Mouse (Mus musculus) left cerebral cortex, adult 8-10 months (tissue): Measurements from ENCODE around the gene Cacna1e. TPM values are rescaled to one million over a fixed set of nuclear protein-coding genes. Genes with fewer than 3 reads are reported as not detected.
A peak's percentile ranks its signal among the peaks of the same experiment; 100 is the strongest.

Source experiments
- DNase-seq, 2 experiments: peaks; one replicate each; pipeline ENCODE4 v3.0.0; 2022; ENCODE audit warnings: low spot score in 2 of 2
- total RNA-seq, 4 experiments: library from RNA; stranded (reverse); gene quantifications; 2 replicates each; pipeline ENCODE4 v1.2.4; 2022

Cacna1e gene
- total RNA-seq, 4 experiments from 2014 or later, result 127 to 161 (median 141) TPM

DNA sequence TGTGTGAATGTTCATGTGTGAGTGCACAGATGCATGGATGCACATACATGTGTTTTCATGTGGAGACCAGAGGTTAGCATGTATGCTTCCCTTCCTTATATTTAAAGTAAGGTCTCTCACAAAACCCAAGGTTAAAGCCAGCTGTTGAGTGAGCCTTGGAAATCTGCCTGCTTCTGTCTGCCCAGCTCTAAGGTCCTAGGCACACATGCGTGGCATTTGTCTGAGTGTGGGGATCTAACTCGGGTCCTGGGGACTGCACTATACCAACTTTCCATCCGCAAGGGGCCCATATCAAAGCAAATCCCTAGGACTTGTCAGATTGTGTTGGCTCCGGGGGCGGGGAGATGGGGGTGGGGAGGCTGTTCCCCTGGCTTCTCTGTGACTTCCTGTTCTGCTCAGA lies 96.9 kb downstream of the Cacna1e start:
- no peak for DNase-seq

GRCm38 (mm10) chr1:154786243-154786669 lies 98.0 kb downstream of the Cacna1e start:
- DNase-seq, result peak; percentile 60 to 66

GRCm38 (mm10) chr1:154784862-154785261 lies 99.4 kb downstream of the Cacna1e start:
- DNase-seq, result no peak

GRCm38 (mm10) chr1:154783521-154783920 lies 100.8 kb downstream of the Cacna1e start:
- DNase-seq, result no peak

DNA sequence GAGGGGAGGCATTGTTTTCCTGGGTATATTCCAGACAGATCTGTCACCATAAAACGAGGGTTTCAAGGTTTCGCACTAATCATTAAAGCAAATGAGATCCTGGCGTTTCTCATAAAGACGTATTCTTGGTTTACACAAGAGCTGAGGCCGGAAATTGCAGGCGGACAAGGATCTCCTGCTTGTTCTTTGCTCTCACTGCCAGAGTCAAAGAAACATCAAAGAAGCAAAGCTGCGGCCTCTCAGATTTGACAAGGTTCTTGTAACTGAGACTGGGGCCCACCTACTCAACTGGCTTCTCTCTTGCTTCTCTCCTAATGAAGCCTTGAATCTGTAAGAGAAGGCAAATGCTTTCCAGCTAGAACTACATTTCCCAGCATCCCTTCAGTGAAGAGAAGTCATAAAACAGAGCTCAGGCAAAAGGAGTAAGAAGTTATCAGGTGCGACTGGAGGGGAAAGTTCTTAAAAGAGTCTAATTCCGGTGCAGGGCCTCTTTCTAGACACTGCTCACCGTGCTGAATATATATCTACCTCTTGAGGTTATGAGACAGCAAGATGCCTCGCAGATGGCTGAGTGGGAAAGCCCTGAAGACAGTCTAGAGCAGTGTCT lies 104.3 kb downstream of the Cacna1e start:
- no peak for DNase-seq

DNA sequence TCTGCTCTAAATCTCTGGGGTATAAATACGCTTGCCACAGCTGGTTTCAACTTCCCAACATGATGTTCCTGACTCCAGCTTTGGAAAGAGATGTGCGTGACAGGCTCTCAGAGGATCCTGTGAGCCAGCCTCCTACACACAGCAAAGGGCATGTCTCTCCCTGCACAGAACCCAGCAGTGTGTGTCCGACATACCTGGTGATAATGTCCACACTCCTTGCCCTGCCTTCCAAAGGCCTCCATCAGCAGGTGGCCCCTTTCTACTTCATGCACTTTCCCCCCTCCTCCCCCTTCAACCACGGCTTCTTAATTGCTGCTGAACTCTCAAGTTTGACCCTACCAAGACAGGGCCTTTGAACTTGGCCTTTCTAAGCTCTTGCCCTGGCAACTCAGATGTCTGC lies 108.0 kb downstream of the Cacna1e start:
- DNase-seq, result no peak

- DNase-seq, result no peak
Measured at GRCm38 (mm10) chr1:154774468-154774867, 109.8 kb downstream of the Cacna1e start.

DNA sequence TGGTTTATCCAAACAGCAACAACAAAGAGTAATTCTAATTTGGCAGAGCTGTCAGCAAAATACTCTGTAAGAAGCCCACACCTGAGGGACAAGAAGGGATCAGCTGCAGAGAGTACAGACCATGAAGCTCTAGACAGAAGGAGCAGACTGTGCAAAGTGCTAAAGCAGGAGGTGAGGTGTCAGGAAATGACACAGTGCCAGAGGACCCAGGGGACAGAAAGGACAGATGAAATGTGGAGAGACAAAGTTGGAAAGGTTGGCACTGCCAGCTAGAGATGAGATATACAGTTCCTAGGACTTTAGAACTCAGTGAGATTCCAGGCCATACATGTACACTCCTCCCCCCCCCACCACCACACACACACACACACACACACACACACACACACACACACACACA lies 113.2 kb downstream of the Cacna1e start:
- no peak for DNase-seq

GRCm38 (mm10) chr1:154770542-154770941 lies 113.8 kb downstream of the Cacna1e start:
- no peak for DNase-seq

- DNase-seq, result no peak
Measured at GRCm38 (mm10) chr1:154763132-154763531, 121.2 kb downstream of the Cacna1e start.

GRCm38 (mm10) chr1:154752081-154752480 lies 132.2 kb downstream of the Cacna1e start:
- DNase-seq, result no peak

DNA sequence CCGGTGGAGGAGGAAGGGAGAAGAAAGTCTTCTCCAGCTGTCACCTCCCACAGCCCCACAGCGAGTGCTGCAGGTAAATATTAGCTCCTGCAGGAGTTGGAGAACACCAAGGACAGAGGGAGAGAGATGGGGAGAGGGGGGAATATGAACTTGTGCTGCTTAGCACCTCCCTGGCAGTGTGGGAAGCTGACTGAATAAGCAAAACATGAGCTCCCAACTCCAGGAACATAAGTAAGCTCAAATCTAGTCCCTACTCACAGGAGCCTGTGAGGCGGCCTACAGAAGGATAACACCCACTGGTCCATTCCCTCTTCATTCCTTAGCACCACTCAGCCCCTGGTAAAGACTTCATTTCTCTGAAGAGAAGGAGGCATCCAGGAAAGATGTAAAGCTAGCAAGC lies 135.8 kb downstream of the Cacna1e start:
- no peak for DNase-seq

GRCm38 (mm10) chr1:154745241-154745640 lies 139.1 kb downstream of the Cacna1e start:
- no peak for DNase-seq

DNA sequence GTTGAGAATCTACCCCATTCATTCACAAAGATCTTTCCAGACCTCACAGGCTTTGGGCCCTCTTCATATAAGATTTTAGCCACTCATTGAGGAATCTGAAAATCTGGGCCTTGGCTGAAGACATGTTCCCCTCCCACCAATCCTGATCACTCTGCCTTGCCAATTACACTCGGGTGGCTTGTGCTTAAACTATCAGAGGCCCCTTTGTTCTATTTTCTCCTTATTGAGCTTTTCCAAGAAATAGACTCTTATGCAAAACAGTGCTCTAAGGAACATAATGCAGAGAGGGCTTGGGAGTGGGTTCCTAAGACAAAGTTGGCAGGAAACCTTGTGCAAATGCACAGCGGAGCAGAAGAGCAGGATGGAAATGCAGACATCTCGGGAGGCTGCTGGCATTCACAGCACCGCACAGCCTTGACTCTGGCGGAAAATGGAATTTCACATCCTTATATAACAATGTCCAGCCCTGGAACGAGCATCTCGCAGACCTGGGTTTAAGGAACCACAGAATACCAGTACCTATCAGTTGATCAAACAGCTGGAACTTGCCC lies 153.8 kb downstream of the Cacna1e start:
- DNase-seq, result no peak

DNA sequence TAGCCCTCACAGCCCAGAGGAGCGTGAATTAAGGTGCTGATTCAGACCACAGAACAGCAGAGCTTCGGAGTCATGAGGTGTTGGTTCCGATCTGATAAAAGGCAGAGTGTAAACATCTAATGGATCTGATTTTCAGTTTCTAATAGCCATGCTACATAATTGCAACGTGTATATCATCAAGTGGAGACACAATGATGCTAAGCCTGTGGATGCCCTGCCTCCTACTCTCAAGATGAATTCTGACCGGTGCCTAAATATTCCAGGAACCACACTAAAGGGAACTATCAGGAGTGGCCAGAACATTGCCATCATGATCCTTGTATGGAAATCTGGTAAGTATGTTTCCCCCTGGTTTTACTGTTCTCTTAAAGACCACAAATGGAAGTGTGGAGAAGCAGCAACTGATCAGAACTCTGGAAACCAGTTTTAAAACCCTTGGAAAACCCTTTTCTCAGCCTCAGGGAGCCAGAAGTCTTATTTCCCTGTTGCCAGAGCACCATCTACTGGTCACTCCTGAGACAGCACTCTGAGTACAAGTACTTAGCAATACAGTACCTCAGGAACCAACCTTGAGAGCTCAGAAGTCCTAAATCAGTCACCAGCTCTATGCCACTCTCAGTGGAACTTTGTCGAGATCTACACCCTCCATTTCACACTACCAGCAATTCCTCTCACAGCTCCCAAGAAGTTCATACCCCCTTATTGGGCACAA lies 154.9 kb downstream of the Cacna1e start:
- peak; percentile 52 to 77 for DNase-seq

- DNase-seq, result no peak
Measured at GRCm38 (mm10) chr1:154728682-154729081, 155.6 kb downstream of the Cacna1e start.

GRCm38 (mm10) chr1:154727696-154728095 lies 156.6 kb downstream of the Cacna1e start:
- no peak for DNase-seq

- DNase-seq, result peak in 1 of 2 experiments; percentile 50
Measured at GRCm38 (mm10) chr1:154726361-154727161, 157.7 kb downstream of the Cacna1e start.

- no peak for DNase-seq
Measured at GRCm38 (mm10) chr1:154725356-154726320, 158.7 kb downstream of the Cacna1e start.

GRCm38 (mm10) chr1:154723537-154724286 lies 160.6 kb downstream of the Cacna1e start:
- peak in 1 of 2 experiments; percentile 47 for DNase-seq
